Mouse (Mus musculus) neutrophil, adult 5-6 weeks (primary cell): Measurements from ENCODE around the gene Crocc2. TPM values are rescaled to one million over a fixed set of nuclear protein-coding genes. Genes with fewer than 3 reads are reported as not detected.
"Not testable (repeated sequence)": the region's sequence is repeated elsewhere in the genome, so short reads cannot be mapped to it uniquely, and the experiment has no call there.

Source experiments
- ATAC-seq: fragments of 151-379, 151-347 bp; 2 replicates; pipeline ENCODE4 v1.8.0; 2017; ENCODE audit warnings: mild to moderate bottlenecking, moderate TSS enrichment; ENCODE audit not compliant: insufficient number of reproducible peaks, poor library complexity, low FRiP score, severe bottlenecking; ENCODE audit errors: extremely low read depth
- total RNA-seq: library from RNA; stranded (forward); fragments of 200-1000 nt; gene quantifications from 2 replicates; pipeline ENCODE4 v1.2.3, GENCODE M21; 2017

Gene Crocc2
- total RNA-seq, 1 experiment from 2014 or later: not detected

DNA sequence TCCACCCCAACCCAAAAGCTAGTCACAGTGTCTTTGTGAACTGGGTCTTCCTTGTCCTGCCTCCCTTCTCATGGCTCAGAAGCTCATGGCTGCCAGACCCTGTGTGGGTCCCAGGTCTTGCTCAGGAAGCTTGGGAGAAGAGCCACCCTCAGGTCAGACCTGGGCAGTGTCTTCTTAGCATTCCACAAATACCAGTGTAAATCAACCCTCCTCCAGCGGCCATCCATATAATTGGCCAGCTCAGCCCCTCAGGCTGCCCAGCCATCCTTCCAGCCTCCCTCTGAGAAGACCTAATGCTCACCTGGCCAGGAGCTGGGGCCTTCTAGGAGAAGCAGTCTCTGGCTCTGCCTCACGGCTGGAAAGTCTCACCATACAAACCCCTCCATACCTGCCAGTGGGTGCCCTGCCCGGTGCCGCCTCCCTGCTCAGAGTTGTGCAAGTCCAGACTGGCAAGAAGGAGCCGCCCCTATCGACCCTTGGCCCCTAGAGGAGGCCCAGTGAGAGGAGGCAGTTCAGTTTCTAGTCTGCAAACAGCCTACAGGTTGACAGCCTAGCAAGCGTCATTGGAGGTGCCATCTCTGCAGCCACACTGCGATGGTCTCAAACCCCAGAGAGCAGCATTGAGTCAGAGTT, 7.9 kb upstream of the Crocc2 start, which contains the start of gene 2310007B03Rik:
Gene 2310007B03Rik (minus strand): TSS at position 448 of the 633 bp plus-strand sequence.
- no peak for ATAC-seq

DNA sequence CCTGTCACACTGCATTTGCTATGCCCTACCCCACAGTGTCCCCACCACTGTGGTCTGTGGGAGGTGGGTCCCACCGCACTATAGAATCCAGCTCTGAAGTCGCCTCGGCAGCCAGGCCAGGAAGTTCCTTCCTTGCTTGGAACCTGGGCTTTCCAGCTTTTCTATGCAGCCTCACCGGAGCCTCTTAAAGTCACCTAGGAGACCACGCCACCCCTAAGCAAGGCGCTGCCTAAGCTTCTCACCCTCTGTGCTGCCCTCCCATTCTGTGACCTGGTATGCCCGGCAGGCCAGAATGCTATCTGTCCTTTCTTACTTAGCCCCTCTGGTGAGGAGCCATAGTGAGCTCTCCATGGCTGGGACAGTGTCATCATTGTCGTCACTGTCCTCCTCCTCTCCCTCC, 7.2 kb upstream of the Crocc2 start:
- no peak for ATAC-seq

- no peak for ATAC-seq
These were observed 6.6 kb upstream of the Crocc2 start for GRCm38 (mm10) chr1:93161921-93162320.

DNA sequence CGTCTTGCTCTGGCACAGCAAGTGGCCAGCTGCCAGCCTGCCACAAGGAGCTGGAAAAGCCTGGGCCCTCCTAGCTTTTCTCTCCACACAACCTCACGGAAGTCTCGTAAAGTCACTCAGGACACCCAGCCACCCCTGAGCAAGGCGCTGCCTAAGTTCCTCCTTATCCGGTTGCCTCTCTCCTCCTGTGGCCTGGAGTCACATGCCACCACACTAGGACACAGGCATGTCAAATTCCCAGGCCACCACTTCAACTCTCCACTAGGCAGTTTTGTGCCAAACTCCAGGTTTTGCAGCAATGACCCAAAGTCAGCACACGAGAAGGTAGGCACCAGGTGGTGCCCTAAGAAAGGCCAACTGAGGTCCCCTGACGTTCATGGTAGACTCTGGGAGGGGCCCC, 5.9 kb upstream of the Crocc2 start:
- ATAC-seq: no peak

GRCm38 (mm10) chr1:93165447-93165846, 3.1 kb upstream of the Crocc2 start:
- no peak for ATAC-seq

- ATAC-seq: no peak
These were observed 2.0 kb upstream of the Crocc2 start for GRCm38 (mm10) chr1:93166346-93167079.

DNA sequence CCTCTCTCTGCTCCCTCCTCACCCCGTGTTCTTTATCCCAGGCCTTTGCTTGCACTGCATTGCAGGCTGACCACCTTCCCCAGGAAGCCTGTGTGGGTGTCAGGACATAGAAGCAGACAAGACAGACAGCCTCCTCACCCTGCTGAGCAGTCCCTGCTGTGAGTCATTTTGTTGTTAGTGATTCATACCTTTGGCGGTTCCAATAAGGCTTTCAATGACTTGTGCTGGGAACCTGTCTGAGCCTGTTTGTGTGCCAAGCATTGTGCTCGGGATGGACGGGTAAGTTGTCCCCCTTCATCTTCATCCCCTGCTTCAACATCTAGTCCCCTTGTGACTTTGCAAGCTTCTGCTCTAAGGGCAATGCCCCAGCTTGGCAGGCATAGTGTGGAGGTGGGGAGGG, 5.1 kb downstream of the Crocc2 start:
- no peak for ATAC-seq

DNA sequence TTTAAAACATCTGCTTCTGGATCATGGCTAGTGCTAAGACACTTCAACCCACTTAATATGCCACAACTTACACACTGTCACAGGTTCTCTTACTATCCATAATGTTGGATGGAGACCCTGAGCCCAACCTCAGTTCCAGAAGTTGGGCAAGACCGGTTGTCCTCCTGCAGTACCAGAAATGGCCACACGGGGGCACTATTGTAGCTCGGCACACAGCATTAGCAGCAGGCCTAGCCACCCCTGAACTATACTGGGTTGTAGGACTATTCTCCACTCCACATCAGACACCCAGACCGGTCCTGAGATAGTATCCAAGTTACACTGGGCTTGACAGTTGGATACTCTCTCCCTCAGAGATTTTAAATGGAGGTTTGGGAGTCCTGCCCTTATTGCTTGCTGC, 5.9 kb downstream of the Crocc2 start:
- peak; percentile 57 for ATAC-seq

DNA sequence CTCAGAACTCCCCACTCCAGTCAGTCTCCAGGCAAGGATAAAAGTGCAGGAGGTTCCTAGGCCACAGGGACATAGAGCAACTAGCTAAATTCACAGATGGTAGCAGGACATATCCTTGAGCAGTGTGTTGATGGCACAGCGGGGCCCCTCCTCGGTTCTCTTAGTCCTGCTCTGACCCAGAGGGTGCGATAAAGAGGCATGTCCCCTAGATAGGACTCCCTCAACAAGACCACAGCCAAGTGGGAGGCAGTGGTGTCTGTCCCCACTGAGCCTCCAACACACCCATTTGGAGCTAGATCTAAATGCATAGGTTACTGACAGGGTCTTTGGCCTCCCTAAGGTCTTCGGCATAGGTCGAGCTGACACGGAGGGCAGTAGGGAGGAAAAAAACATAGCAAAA, 7.3 kb downstream of the Crocc2 start:
- no peak for ATAC-seq

GRCm38 (mm10) chr1:93176525-93177332, 8.2 kb downstream of the Crocc2 start:
- no peak for ATAC-seq

DNA sequence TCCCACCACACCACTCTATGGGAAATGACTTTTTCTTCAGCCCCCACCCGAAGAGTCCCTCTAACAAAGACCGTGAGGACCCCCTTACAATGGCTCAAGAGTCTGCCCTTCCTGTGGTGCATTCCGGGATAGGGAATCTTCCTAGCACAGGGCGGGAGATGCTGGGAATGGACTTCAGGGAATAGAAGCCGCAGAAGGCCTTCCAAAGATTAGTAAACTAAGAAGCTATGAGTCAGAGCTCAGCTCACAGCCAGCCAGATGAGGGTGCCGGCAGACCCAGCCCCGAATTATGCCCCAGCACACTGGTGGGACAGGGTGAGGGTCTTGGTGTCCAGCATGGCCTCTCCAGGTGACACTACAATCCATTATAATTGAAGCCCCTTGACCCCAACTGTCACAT, 13.8 kb downstream of the Crocc2 start:
- ATAC-seq: no peak

DNA sequence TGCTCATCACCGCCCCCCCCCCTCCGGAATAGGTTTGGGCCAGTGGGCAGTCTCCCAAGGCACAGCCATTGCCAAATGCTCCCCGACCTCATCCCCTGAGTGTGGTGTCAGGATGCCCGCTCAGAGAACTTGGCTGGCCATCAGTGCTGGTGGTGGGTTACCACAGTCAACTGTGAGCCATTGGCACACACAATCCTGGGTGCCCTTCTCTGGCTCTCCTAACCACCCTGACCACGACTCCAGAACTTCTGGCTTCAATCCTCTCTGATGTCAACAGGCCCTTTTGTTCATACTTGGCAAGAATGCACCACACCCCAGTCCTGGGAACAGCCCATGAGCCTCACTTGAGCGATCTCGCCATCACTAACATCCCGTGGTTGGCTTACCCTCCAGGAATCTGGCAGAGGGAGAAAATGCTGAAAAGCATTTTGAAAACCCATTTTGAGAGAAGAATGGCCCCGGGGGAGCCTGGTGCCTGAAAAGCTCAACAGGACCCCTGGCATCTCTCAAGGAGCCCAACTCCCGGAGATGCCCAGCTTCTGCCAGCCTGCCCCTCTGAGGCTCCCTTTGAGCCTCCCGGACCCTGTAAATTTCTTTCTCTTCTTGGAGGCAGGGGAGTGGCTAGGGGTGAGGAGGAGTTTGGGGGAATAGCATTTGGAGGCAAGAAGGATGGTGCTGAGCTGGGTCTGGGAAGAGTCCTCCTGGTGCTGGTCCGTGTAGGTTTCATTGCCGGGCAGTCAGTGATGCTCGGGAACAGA, 15.7 kb downstream of the Crocc2 start:
- ATAC-seq: no peak

GRCm38 (mm10) chr1:93190726-93191305, 22.3 kb downstream of the Crocc2 start:
- ATAC-seq: no peak

DNA sequence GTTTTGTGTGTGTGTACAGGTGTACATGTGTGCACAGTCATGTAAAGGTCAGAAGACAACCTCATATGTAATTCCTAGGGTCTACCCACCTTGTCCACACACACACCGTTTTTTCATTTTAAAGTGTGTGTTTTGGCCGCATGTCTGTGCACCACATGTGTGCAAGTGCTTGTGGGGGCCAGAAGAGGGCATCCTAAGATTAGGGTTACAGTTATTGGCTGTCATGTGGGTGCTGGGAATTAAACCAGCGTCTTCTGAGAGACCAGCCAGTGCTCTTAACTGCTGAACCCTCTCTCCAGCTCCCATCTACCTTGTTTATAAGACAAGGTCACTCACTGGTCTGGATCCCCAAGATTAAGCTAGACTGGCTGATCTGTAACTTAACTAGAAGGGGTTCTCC, 26.4 kb downstream of the Crocc2 start:
- no peak for ATAC-seq

DNA sequence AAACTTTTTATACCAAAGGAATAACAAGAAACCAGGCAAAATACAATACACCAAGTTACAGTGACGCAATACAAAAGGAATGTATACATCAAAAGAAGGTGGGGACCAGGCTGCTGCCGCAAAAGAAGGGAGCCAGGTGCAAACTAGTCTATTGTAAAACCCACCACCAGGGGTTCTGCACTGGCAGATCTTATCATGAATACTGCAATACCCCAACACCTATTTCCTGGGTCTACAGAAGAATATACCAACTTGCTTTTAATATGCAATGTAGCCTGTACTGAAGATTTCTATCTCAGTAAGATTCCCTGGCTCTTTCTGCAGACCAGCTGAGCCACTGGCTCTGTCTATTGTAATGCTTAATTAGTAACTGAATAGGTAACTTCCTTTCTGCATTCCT, 28.9 kb downstream of the Crocc2 start:
- ATAC-seq: not testable (repeated sequence)

GRCm38 (mm10) chr1:93197916-93198315, 29.4 kb downstream of the Crocc2 start:
- ATAC-seq: no peak

GRCm38 (mm10) chr1:93206277-93206970, 37.9 kb downstream of the Crocc2 start:
- no peak for ATAC-seq

- no peak for ATAC-seq
These were observed 39.1 kb downstream of the Crocc2 start for GRCm38 (mm10) chr1:93207536-93208064.
